Mouse (Mus musculus) liver, adult 2 months (tissue): Measurements from ENCODE around the gene Ogg1.

ENCODE experiments used
- CTCF ChIP-seq: fragments of 200-500 bp; IDR thresholded peaks from 2 replicates; pipeline ENCODE4 v1.5.1; 2011; ENCODE audit warnings: low read depth, low read length, control low read depth
- POLR2A ChIP-seq: fragments of 200-500 bp; IDR thresholded peaks from 2 replicates; pipeline ENCODE4 v1.6.1; 2011; ENCODE audit warnings: low read length, control low read depth; ENCODE audit not compliant: insufficient read depth; ENCODE audit errors: extremely low read depth

DNA sequence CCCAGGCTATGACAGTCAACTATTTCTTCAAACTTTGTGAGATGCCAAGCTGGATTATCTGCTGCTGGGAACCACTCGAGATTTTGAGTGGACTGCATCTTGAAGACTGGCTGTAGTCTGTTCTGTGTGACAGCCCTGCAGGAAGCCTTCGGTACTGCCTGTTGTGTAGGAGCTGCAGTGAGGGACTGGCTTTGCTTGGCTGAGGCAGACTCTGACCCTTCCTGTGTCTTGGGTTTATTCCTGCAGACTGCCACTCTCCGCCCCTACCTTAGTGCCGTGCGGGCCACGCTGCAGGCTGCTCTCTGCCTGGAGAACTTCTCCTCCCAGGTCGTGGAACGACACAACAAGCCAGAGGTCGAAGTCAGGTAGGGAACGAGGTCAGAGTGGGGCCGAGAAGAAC lies 53.7 kb downstream of the Ogg1 start:
- TF ChIP-seq CTCF = no peak
- TF ChIP-seq POLR2A = no peak
